Mouse (Mus musculus): ENCODE data around the gene Ccdc14.
"Not testable (repeated sequence)": the region's sequence is repeated elsewhere in the genome, so short reads cannot be mapped to it uniquely, and the experiment has no call there.

Gene Ccdc14

DNA sequence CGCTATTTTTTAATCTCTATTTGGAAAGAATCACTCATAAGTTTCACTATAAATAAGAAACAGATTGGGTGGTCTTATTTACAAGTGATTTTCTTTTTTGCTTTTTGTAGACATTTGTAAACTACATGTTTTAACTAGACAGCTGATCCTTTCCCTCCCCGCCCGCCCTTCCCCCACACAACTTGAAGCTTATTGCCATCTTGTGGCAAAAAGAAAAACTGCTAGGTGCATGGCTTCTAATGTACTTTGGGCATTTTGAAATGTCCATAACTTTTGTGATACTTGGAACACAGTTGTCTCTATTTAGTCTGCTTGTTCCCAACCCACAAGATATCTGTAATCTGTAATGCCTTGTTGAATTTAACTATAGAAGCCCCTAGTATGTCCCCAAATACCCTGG is 21.1 kb downstream of the Ccdc14 start:
- peak; percentile 75 for DNase-seq (ENCODE audit: low read depth)

DNA sequence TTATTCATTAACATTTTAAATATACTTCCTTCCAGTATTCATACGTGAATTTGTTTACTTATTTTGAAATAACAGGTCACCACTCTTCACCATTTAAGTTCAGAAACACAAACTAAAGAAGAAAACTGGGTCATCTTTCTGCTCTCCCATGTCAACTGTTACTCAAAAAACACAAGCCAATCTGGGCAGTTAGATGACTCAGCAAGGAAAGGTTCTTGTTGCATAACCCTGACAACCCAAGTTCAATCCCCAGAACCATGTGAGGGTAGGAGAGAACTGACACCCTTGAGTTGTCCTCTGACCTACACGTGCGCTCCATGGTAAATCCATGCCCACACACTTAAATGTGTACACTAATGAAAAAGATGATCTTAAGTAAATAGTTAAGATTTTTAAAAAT is 34.7 kb downstream of the Ccdc14 start:
- DNase-seq (ENCODE audit: low read depth), result no peak

DNA sequence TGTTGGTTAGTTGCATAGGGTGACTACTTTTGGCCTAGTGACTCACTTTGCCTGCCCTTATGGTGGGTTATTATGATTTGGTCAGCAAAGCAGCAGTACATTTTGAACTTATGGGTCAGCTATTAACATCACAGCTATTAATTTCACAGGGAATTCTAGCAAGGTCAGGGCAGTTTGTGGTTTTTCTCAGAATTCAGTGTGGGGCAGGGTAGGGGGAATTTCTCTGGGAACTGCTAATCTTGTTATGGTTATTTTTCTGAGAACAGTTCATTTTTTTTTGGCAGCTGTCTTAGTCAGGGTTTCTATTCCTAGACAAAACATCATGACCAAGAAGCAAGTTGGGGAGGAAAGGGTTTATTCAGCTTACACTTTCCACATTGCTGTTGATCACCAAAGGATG is 38.2 kb downstream of the Ccdc14 start:
- DNase-seq (ENCODE audit: low read depth), result not testable (repeated sequence)

DNA sequence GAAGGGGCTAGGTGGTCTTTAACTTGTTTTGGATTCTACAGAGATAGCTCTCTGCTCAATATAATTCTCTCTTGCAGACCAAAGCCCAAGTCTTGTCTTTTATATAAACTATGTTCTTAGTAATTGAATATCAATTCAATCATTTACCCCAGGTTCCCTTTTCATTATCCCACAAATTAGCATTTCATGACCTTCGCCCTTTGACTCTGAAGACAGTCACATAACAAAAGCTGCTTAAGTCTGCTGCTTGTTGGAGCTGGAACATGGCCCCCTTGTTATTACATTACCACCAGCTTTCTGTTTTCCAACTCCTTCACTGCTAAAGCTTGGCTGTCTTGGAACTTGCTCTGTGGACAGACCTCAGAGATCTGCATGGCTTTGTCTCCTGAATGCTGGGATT is 39.0 kb downstream of the Ccdc14 start:
- no peak for DNase-seq (ENCODE audit: low read depth)

DNA sequence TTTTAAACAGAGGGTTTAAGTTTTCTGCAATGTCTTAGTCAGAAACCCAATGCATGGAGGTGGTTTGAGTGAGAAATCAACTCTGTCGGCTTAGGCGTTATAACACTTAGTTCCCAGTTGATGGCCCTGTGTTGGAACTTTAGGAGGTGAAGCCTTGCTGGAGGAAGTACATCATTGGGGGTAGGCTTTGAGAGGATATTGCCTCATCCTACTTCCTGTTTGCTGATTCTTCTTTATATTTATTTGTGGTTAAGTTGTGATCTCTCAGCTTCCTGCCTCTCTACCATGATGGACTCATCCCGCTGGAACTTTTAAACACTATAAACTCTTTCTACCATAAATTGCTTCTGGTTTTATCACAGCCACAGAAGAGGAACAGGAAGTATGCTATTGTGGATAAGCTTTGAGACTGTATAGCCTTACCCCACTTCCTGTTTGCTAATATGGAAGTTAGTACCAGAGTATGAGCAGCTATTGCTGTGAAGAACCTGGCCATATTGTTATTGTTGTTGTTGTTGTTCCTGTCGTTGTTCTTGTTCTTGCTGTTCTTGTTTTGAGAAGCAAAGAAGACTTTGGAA is 48.3 kb downstream of the Ccdc14 start:
- DNase-seq (ENCODE audit: low read depth), result no peak

DNA sequence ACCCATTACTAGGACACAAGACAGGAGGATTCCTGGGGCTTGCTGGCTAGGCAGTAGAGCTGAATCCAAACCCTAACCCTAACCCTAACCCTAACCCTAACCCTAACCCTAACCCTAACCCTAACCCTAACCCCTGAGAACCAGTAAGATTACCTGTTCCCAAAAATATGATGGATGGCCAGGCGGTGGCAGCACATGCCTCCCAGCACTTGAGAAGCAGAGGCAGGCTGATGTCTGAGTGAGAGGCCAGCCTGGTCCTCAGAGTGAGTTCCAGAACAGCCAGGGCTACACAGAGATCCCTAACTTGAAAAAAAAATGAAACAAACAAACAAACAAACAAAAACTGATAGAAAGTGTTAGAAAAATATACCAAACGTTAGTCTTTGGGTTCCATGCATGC is 52.5 kb downstream of the Ccdc14 start:
- DNase-seq (ENCODE audit: low read depth), result no peak

DNA sequence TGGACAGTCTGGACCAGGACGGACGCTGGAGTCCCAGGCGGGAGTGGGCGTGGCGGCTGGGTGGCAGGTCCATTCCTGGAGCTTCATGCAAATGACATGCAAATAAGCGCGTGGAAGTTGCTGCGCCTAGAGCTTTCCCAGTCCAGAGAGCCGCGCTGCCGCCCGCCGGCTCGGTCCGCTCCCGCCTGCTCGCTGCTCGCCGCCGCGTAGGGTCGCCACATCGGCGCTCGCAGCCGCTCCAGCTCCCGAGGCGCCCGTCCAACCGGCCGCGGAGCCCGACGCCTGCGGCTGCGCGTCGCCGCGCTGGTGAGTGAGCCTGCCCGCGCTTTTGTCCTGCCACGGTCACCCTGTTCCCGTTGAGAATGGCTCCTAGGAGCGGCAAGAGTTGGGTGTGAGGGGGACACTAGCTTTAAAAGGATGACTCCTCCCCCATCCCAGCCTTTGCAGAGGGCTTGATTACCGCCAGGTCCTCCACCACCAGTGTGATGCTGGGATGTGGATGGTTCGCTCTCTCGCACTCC is 54.7 kb downstream of the Ccdc14 start, which contains the start of gene Mylk:
Mylk (plus strand) TSS at position 146 of the 521 bp plus-strand sequence.
- DNase-seq (ENCODE audit: low read depth), result no peak

DNA sequence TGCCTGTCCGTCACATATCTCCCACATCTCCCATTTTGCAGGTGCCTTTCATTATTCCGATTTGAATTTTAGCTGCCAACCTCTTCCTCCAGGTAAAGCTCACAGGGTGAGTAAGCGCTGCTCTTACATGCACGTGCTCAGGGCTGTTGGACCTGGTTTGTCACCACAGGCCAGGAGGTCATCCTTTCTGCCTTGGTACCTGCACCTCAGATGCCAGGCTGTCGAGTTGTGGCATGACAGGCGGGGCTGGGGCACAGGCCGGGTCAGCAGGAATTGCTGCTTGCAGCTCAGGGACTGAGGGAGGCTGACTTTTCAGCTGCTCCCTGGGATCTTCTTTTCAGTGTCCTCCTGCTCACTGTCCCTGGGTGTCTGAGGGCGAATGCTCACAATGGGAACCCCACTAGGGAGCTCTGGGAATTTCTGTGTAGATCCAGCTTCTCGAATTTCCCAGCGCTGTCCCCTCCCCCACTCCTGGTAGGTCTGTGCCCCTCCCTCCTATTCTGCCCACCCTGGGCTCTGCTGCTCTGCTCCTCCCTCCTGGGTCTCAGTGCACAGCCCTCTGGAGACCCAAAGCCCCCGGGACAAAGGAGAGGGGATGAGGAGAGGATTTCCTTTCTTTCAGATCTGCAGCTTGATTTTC is 57.8 kb downstream of the Ccdc14 start:
- DNase-seq (ENCODE audit: low read depth), result no peak

DNA sequence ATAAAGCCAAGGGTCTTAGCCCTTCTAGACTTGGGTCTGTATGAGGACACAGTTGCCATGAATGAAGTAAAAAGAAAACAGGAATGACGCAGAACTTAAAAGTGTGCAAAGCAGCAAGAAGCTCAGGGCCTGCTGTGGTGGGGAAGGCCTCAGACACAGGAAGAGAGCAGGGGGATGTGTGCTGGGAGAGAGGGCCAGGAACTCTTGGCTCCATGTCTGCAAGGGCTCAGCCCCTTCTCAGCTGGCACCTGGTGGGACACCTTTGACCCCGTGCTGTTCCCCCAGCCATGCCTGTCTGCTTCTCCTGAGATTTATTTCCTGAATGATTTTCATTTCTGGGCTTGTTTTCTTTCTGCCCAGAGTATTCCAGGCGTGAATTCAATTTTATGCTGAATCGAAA is 59.1 kb downstream of the Ccdc14 start:
- no peak for DNase-seq (ENCODE audit: low read depth)

DNA sequence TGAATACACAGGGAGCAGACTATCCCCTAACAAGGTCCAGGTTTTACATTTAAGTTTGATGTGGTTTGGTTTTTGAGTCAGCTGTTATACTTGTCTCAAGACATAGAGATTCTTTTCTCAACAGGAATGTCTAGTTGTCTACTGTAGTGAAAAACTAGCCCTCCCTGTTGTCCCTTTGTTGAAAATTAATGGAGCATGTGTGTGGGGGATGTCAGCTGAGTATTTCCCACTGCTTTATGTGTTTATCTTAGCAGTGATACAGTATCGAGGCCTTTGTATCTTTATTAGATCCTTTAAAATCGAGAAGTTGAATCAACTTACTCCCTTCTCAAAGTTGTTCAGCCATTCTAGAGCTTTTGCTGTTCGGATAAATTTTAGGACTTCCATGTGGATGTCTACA is 61.6 kb downstream of the Ccdc14 start:
- DNase-seq (ENCODE audit: low read depth), result no peak

DNA sequence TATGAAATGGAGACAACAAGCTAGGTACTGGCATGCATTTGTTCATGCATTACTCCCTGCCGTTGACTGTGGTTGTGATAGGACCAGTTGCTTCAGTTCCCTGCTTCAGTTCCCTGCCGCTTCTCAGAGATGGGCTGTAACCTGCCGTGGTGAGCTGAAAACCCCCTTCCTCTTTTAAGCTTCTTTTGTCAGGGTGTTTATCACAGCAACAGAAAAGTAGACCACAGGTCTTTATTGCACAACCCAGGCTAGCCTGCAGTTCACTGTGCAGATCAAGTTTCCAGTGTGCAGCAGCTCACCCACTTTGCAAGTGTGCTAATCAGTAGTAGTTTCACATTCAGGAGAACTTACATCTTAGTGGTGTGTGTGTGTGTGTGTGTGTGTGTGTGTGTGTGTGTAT is 62.6 kb downstream of the Ccdc14 start:
- no peak for DNase-seq (ENCODE audit: low read depth)

DNA sequence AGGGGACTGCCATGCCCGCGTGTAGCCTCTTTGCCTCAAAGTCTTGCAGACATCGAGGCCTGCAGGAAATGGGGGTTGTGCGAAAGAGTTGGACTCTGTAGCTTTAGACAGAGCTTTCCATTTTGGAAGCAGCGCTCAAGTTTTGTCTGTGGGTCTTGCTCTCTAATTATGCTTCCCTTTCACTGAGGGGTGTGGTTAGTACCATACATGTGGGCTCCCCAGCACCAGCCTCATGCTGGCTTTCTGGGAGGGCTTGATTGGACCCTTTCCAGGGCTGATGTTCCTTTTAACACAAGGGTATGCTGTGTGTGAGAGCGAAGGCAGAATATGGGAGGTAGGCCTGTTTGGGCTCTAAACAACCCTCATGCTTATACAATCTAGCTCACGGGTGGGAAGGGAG is 66.6 kb downstream of the Ccdc14 start:
- DNase-seq (ENCODE audit: low read depth), result no peak

DNA sequence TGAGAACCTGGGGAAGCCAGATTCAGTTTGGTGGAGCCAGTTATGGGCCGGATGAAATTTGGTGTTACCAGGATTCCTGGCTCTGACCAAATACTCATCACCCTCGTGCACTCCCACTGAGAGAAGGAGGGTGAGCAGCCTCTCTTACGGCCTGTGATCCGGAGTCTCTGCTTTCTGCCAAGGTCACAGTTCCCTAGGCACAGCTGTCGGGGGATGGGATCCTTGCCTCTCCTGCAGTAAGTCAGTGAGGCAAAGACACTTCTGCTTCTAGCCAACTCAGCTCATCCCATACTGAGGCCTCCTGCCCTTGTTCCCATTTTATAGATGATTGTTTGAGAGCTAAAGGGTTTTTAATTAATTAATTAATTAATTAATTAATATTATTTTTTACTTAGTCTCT is 67.8 kb downstream of the Ccdc14 start:
- DNase-seq (ENCODE audit: low read depth), result no peak

DNA sequence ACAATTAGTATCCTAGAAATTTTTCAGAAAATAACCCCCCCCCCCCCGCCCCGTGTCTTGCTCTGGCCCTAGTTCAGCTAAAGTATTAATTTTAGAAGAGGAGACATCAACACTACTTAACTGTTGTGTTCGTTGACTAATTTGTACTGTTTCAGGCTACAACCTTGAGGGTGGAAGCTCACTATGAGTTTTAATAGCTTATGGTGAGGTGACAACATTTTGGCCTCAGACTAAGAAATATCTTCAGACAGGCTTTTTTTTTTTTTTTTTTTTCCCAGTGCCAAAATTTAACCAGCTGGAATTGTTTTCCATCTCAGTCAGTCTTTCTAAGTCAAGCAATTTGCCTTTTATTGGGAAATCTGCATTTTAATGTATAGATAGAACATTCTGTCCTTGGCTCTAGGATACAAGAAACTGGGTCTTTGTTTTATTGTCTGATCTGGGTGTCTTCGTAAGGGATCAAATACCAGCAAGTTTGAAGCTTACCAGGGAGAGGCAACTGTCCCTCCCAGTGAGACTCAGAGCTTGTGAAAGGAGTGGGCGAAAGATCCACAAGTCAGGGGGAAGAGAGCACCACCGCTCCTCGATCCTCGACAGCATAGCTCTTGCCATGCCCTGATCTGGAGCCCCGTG is 73.7 kb downstream of the Ccdc14 start:
- DNase-seq (ENCODE audit: low read depth), result no peak

DNA sequence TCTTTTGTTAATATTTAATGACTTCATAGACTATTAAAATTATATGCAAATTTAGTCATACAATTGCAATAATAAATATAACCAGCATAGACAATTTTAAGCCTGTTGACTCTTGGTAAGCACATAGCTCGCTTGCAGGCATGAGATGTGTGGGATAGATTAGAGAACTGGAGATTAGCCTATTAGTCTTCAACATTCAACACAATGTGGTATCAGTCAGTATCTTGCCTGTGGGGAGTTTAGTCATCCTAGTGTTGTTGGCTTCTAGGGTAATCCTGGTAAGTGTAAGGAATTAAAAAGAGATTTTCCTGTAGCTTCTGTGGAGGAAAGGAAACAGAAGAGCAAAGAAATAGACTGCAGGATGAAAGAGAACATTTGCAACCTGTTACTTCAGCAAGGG is 75.2 kb downstream of the Ccdc14 start:
- no peak for DNase-seq (ENCODE audit: low read depth)

DNA sequence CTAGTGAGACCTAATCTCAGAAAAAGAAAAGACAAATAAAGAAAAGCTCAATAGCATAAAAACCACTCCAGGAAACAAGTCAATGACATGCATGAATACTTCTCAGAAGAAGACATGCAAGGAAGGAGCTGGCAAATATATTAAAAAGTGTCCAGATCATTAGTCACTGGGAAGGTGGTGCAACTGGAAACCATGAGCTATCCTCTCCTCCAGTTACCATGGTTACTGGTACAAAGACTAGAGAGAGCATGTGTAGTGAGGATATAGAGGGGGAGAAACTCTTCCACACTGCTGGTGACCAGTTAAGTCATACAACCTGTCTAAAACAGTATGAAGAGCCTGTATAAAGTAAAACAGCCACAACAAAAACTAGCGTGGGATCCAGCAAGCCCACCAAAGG is 75.8 kb downstream of the Ccdc14 start:
- DNase-seq (ENCODE audit: low read depth), result no peak

DNA sequence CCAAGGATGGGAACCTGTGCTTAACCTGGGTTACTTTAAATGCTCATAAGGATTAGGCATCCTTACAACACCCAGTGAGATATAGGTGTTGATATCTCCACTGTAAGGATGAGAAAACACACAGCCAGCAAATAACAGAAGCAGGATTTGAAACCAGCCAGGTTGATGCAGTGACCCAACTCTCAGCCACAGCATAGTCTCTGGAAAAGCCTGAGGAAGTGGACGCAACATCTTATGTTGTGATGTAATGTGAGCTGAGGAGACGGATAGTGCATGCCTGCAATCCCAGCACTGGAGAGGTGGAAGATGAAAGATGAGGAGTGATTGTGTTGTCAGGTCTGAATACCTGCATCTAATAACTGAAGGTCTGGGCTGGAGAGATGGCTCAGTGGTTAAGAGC is 77.0 kb downstream of the Ccdc14 start:
- DNase-seq (ENCODE audit: low read depth), result no peak

DNA sequence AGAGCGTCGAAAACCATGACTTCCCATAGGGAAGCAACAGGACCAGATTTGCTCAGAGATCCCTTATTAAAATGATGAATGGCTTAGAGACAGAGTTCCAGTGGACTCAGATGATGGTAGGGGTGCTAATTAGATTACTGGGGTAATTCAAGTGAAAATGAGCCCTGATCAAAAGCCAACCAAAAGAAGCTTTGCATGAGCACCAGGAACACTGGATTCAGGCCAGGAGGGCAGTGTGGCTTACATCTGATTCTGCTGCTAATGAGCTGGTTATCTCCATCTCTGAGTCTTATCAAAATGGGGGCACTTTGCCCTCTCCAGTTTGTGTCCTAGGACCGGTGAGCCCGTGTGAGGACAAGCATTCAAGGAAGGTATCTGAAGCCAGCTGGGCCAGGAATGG is 78.0 kb downstream of the Ccdc14 start:
- DNase-seq (ENCODE audit: low read depth), result no peak

DNA sequence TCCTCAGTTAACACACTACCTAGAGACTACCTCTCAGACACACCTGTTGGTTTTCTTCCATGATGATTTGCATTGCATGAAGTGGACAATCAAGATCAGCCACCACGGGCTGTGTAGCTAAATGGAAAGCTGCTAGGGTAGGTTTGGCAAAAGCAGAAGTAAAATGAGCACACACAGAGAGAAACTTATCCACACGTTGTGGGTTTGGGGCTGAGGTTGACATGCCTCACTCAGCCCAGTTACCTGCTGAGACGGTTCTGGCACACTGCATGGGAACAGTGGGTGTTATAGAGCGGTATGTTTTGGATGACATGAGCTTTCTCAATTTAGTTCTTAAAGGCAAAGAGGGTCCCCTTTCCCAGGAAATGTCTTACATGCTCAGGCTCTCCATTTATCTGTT is 79.7 kb downstream of the Ccdc14 start:
- DNase-seq (ENCODE audit: low read depth), result no peak

DNA sequence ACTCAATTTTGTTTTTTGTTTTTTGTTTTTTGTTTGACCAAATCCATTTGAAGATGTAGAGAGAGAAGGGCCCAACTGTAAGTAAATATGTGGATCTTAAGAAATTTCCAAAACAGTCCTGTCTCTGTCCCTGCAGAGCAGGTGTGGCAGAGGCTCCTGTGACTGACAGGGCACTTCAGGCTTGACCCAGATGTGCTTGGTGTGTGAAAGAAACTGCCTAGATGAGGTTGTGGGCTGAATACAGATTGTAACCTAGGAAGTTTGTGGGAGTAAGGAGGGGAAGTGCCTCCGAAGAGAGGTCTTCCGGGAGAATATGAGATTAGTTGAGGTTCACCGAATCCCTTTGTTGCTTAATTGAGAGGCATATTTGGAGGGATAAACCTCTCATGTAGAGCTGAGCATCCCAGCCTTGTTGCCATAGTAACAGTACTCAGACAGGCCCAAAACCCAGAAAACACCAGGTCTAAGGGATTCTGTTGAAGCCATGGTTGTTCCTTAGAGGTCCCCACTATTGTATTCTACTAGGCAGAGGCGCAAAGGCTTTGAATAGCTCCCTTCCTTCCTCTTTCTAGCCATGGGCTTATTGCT is 82.1 kb downstream of the Ccdc14 start:
- DNase-seq (ENCODE audit: low read depth), result no peak

Measured in NIH3T3 (cell line).